Mouse (Mus musculus) heart, postnatal 0 days (tissue): ENCODE measurements around the gene Hoxc9.

ENCODE experiments used
- CTCF ChIP-seq: IDR thresholded peaks from 2 replicates; pipeline ENCODE4 v1.5.1; 2016; ENCODE audit warnings: antibody characterized with exemption, control low read depth, low read depth
- EP300 ChIP-seq: IDR thresholded peaks from 2 replicates; pipeline ENCODE4 v1.6.1; 2016; ENCODE audit warnings: antibody characterized with exemption, low read depth

DNA sequence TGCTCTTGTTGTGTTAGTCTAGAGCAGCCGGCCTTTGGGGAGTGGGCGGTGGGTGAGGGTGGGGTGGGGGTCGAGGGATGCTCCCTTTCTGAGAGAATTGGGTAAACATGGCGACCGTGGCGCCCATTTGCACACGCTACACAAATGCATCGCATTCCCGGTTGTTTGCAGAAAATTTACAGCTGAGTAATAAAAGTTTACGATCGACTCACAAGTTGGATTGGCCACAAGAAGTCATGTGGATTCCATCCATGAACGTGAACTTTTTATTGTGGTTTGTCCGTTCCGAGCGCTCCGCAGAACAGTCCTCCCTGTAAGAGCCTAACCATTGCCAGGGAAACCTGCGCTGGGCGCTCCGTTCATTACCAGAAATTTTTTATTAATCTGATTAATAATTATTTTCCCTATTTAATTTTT, 21.7 kb downstream of the Hoxc9 start, which contains the start of gene Hoxc6:
- TF ChIP-seq CTCF = no peak
- TF ChIP-seq EP300 = no peak
